Mouse (Mus musculus) hindbrain, embryonic 16.5 days (tissue): ENCODE results near the gene Cct5. TPM values are rescaled to one million over a fixed set of nuclear protein-coding genes. Genes with fewer than 3 reads are reported as not detected.

Source experiments
- ATAC-seq: fragments of 200-750 bp; cut with Nextera tagmentation; 2 replicates; pipeline ENCODE4 v1.8.0; 2017; ENCODE audit warnings: moderate TSS enrichment, moderate library complexity
- H3K27ac ChIP-seq: fragments of 300-500 bp; sonication (generic); 2 replicates; pipeline ENCODE4 v1.5.1; 2014; ENCODE audit warnings: low read depth, mild to moderate bottlenecking, control low read depth, low read length, moderate library complexity
- H3K27me3 ChIP-seq: fragments of 300-500 bp; sonication (generic); replicated peaks from 2 replicates; pipeline ENCODE4 v1.6.1; 2014; ENCODE audit warnings: low read length; ENCODE audit not compliant: control insufficient read depth, insufficient read depth
- H3K36me3 ChIP-seq: fragments of 300-500 bp; sonication (generic); 2 replicates; pipeline ENCODE4 v1.6.1; 2014; ENCODE audit warnings: mild to moderate bottlenecking, low read length, moderate library complexity, mixed read lengths; ENCODE audit not compliant: control insufficient read depth, insufficient read depth
- H3K4me1 ChIP-seq: fragments of 300-500 bp; sonication (generic); 2 replicates; pipeline ENCODE4 v1.6.1; 2014; ENCODE audit warnings: low read depth, low read length; ENCODE audit not compliant: control insufficient read depth, insufficient read depth
- H3K4me2 ChIP-seq: fragments of 300-500 bp; sonication (generic); 2 replicates; pipeline ENCODE4 v1.6.1; 2014; ENCODE audit warnings: mild to moderate bottlenecking, low read length, control low read depth, moderate library complexity
- H3K4me3 ChIP-seq: fragments of 300-500 bp; sonication (generic); 2 replicates; pipeline ENCODE4 v1.5.1; 2014; ENCODE audit warnings: mild to moderate bottlenecking, low read length, control low read depth, moderate library complexity
- H3K9ac ChIP-seq: fragments of 300-500 bp; sonication (generic); 2 replicates; pipeline ENCODE4 v1.6.1; 2014; ENCODE audit warnings: low read depth, mild to moderate bottlenecking, control low read depth, low read length, moderate library complexity
- H3K9me3 ChIP-seq: fragments of 300-500 bp; sonication (generic); 2 replicates; pipeline ENCODE4 v1.6.1; 2014; ENCODE audit warnings: mild to moderate bottlenecking, low read length, moderate library complexity; ENCODE audit not compliant: control insufficient read depth
- WGBS: fragments of 180-500 bp; shearing (Covaris S2); extraction: QIAGEN DNeasy Blood & Tissue Kit; methylation state at CpG from one replicate; pipeline ENCODE4 v1.1.7; 2014; 5-methylcytosine and 5-hydroxymethylcytosine counted together
- polyA plus RNA-seq: library from polyadenylated mRNA; unstranded; fragments of >200 nt; fragmentation: Nextera tagmentation; extraction: Ambion mirVana; gene quantifications from 2 replicates; pipeline ENCODE4 v1.2.1, GENCODE M21; 2015

The Cct5 gene
- polyA plus RNA-seq, 1 experiment from 2014 or later = 484 TPM

DNA sequence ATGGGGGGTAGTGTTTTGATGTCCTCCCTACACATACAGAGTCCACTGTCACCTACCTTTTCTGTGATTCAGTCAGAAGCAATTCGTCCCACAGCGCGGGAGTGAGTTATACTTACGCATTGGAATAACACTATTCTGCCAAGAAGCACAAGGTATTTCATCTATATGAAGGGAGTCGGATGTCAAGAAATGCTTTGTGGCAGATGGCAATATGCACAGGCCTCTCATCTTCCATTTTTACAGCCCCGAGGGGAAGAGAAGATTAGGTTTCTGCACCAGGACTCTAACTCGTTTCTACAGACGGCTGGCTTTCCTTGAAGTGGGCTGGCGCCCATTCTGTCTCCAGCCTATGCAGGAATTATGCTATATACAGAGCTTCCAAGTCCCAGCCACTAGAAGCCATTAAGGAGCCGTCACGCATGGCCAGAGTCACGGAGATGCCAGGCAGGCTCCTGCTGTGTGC, 29.8 kb upstream of the Cct5 start:
- H3K27ac ChIP-seq = no peak overlapping the region
- H3K4me1 ChIP-seq = peaks cover 6% of the 10 kb centered on the region
- no peaks in the 10 kb centered on the region; the same call in 1 of the 2 replicates for H3K9me3 ChIP-seq
- H3K36me3 ChIP-seq = no peaks in the 10 kb centered on the region
- 0 out of 2 replicates have a peak, but pooled peaks have one; percentile 58 for ATAC-seq
- H3K27me3 ChIP-seq = no peaks in the 10 kb centered on the region
- no peak overlapping the region for H3K4me2 ChIP-seq
- WGBS = 66% methylated on average over 12 of the region's 12 CpGs
- H3K4me3 ChIP-seq = no peak overlapping the region
- H3K9ac ChIP-seq = no peak overlapping the region

DNA sequence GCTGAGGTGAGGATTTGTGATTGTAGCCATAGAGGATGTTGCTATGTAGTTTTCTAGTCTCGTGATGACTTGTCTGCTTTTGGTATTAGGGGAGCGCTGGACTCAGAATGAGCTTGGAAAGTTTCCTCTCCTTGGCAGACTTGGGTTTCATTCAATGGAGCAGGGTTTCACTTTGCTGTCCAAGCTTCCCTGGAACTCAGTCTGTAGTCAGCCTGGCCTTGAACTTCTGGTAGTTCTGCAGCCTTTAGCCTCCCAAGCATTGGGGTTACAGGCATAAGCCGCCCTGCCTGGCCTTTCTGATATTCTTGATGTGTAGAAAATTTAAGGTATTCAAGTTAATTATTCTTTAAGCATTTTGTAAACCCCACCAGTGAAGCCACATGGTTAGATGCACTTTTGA, 28.0 kb upstream of the Cct5 start:
- Histone ChIP-seq H3K4me1 (peaks cover 6% of the 10 kb centered on the region), H3K4me2 (no peak overlapping the region), H3K27me3 (no peaks in the 10 kb centered on the region), H3K27ac (no peak overlapping the region), H3K4me3 (no peak overlapping the region), H3K9me3 (no peaks in the 10 kb centered on the region; the same call in 1 of the 2 replicates), H3K36me3 (no peaks in the 10 kb centered on the region), H3K9ac (no peak overlapping the region)
- ATAC-seq = no peak
- whole genome bisulfite sequencing = 92% methylated on average over 3 of the region's 3 CpGs

DNA sequence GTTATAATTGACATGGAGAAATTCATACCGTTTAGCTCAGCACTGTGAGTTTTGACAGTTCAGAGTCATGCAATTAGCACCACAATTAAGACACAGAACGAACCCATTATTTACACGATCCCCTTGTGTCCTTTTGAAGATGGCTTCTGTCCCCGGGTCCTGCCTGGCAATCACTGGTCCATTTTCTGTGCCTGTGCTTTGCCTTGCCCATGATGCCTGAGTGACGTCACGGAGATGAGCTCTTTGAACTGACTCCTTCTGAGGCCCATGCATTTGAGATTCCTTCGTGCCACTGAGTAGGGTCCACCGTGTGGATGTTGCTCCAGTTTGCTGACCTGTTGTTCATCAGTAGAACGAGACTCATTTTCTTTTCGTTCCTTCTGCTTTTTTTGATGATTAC, 26.6 kb upstream of the Cct5 start:
- H3K4me1 ChIP-seq = peaks cover 6% of the 10 kb centered on the region
- H3K9ac ChIP-seq = no peak overlapping the region
- no peaks in the 10 kb centered on the region for H3K27me3 ChIP-seq
- H3K4me2 ChIP-seq = no peak overlapping the region
- H3K9me3 ChIP-seq = no peaks in the 10 kb centered on the region
- H3K4me3 ChIP-seq = no peak overlapping the region
- no peak for ATAC-seq
- H3K36me3 ChIP-seq = no peaks in the 10 kb centered on the region
- 59% methylated on average over 10 of the region's 10 CpGs for WGBS
- no peak overlapping the region for H3K27ac ChIP-seq

DNA sequence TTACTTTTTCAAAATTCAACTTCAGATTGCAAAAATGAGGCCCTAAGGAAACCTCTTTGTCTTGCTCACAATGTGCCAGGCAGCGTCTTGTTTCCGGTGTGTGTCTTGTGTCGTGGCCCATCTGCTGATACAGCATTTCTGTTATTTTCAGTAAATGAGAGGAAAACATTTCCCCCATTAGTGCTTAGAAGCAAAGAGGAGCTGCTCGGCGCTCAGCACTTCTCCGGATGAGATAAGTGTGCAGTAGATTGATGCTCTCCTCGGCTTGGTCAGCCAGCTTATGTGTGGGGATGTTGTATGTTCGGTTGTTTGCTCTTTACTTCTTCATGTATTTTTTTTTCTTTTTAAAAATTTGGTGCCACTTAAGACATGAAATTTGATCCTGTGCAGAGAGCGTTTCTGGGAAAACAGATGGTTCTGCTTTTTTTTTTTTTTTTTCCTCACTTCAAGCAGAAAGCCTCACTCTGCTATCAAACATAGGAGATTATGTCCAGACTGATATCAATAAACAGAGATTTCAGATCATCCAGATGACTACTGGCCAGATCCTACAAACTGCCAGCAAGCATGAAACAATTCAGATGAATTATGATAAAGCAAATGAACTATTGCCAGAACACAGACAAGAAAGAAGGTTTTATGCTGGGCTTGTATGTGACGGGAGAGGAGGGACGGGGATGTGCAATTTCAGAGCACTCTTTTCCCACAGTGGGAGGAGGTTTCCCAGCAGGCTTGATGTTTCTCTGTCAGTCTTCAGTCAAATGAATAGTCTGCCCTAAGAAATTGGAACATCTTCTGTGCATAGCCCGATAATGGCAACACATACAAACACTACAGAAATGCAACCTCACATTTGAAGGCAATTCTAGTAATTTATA, 25.9 kb upstream of the Cct5 start:
- WGBS = 35% methylated on average over 12 of the region's 12 CpGs
- no peak overlapping the region for H3K9ac ChIP-seq

DNA sequence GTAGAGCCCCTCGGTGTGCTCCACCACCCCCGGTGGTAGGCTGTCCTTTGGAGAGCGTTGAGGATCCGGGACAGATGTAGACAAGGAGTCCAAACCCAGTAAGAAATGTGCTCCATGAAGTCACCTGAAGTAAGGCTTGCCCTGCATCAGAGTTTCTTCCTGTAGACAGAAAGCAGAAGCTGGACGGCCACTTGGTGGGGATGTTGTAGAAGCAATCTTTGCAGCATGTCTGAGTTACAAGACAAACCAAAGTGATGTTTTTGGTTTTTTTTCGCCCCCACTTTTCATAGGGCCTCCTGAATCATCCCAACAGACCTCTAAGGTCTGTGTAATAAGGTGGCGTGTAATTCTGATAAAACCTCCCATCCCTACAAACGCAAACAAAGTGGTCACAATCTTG, 17.9 kb upstream of the Cct5 start:
- H3K27ac ChIP-seq = no peak overlapping the region
- H3K27me3 ChIP-seq = no peaks in the 10 kb centered on the region
- no peak overlapping the region for H3K4me2 ChIP-seq
- WGBS = 95% methylated on average over 8 of the region's 8 CpGs
- H3K9ac ChIP-seq = no peak overlapping the region
- H3K9me3 ChIP-seq = no peaks in the 10 kb centered on the region
- H3K36me3 ChIP-seq = peaks cover 3% of the 10 kb centered on the region; the same call in 1 of the 2 replicates
- no peak for ATAC-seq
- H3K4me3 ChIP-seq = no peak overlapping the region
- no peaks in the 10 kb centered on the region for H3K4me1 ChIP-seq

More for the DNA sequence above, 25.9 kb upstream of the Cct5 start:
- H3K4me1 ChIP-seq = peaks cover 6% of the 10 kb centered on the region
- H3K9me3 ChIP-seq = no peaks in the 10 kb centered on the region
- no peak overlapping the region for H3K4me3 ChIP-seq
- no peaks in the 10 kb centered on the region for H3K36me3 ChIP-seq
- H3K4me2 ChIP-seq = no peak overlapping the region
- H3K27ac ChIP-seq = 0 out of 2 replicates have a peak overlapping the region, but pooled peaks have one; percentile 54
- ATAC-seq = no peak
- no peaks in the 10 kb centered on the region for H3K27me3 ChIP-seq

DNA sequence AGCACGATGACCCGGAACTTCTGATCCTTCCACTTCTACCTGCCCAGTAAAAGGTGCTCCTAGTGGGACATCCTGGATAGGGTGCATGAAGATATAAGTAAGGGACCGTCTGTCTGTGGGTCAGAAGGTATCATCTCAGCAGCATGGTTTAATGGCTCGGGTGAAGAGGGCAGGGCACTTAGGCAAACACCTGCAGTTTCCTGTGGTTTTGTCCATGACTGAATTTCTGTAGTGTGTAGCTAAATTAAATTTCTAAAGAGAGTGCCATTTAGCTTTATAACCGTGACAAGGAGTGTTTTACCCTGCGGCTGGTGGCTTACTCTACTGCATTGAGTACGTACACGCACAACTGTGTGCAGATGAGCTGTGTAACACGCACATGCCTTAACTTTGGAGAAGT, 15.7 kb upstream of the Cct5 start:
- 94% methylated on average over 9 of the region's 9 CpGs for WGBS
- no peak overlapping the region for H3K4me3 ChIP-seq
- no peaks in the 10 kb centered on the region for H3K27me3 ChIP-seq
- no peak overlapping the region for H3K27ac ChIP-seq
- H3K36me3 ChIP-seq = peaks cover 3% of the 10 kb centered on the region; the same call in 1 of the 2 replicates
- H3K9ac ChIP-seq = no peak overlapping the region
- no peak overlapping the region for H3K4me2 ChIP-seq
- no peak for ATAC-seq
- no peaks in the 10 kb centered on the region for H3K4me1 ChIP-seq
- H3K9me3 ChIP-seq = no peaks in the 10 kb centered on the region

DNA sequence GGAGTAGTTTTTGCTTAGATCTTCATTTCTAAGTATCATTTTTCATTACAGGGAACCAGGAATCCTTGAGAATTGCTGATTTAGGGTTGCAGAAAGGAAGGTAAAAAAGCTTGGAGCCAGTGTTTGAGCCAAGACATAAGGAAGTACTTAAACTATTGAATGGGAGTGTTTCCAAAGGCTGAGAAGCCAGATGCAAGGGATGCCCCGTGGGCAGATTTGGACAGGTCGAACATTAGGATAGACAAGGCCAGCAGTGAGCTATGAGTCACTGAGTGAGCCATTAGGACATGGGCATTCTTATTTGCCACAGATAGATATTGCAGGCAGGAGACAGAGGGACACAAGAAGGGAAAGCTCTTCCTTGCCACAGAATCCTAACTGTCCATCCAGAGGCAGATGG, 13.1 kb upstream of the Cct5 start:
- H3K36me3 ChIP-seq = peaks cover 3% of the 10 kb centered on the region; the same call in 1 of the 2 replicates
- no peak overlapping the region for H3K9ac ChIP-seq
- no peaks in the 10 kb centered on the region for H3K4me1 ChIP-seq
- H3K4me2 ChIP-seq = no peak overlapping the region
- H3K9me3 ChIP-seq = no peaks in the 10 kb centered on the region
- H3K27me3 ChIP-seq = no peaks in the 10 kb centered on the region
- no peak for ATAC-seq
- H3K27ac ChIP-seq = no peak overlapping the region
- WGBS = 82% methylated on average over 2 of the region's 2 CpGs
- H3K4me3 ChIP-seq = no peak overlapping the region

DNA sequence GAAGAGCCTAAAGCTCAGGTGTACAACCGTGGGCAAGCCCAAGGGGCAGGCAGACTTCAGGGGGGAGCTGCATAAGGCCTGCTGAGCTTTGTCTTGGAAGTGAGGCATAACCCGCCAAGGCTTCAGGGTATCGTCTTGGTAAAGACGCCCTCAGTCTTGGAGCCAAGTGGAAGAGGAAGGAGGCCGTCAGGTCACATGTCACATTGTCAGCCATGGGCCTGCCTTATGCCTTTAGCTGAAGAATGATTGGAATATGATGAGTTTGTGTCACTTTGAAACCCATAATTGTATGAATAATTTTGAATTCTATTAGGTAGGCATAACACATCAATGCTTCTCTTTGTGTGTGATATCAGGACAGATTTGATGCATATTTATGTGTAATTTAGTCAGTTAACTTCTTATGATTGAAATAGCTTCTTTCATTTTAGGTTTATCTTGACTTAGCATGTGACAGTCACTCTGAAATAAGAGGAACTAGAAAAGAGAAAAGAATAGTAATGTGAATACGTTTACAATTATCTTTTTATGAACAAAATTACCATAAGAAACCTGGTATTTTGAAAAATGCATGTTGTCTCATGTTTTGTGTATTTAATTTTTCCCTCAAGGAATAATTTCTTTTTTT, 12.3 kb upstream of the Cct5 start:
- no peaks in the 10 kb centered on the region for H3K9me3 ChIP-seq
- no peak for ATAC-seq
- H3K36me3 ChIP-seq = peaks cover 3% of the 10 kb centered on the region; the same call in 1 of the 2 replicates
- WGBS = 89% methylated on average over 6 of the region's 6 CpGs
- no peak overlapping the region for H3K27ac ChIP-seq
- no peak overlapping the region for H3K4me3 ChIP-seq
- no peak overlapping the region for H3K9ac ChIP-seq
- no peaks in the 10 kb centered on the region for H3K4me1 ChIP-seq
- H3K4me2 ChIP-seq = no peak overlapping the region
- H3K27me3 ChIP-seq = no peaks in the 10 kb centered on the region

DNA sequence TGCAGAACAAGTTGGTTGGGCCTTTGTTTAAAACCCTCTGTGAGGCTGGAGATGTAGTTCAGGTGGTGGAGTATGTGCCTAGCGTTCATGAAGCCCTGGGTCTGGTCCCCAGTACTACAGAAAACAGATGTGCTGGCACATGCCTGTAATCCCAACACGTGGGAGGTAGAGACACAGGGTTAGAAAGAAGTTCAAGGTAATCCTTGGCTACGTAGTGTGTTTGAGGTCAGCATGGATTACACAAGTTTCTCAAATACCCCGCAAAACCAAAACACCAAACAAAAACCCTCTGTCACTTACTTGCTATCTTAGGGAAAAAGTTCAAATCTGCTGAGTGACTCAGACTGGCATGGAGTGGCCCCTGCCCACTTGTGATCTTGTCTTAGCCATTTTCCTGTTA, 10.4 kb upstream of the Cct5 start:
- Histone ChIP-seq H3K36me3 (peaks cover under 1% of the 10 kb centered on the region; the same call in 1 of the 2 replicates), H3K4me3 (no peak overlapping the region), H3K27ac (no peak overlapping the region), H3K27me3 (no peaks in the 10 kb centered on the region), H3K4me2 (no peak overlapping the region), H3K4me1 (peaks cover under 1% of the 10 kb centered on the region; the same call in 1 of the 2 replicates), H3K9me3 (no peaks in the 10 kb centered on the region), H3K9ac (no peak overlapping the region)
- WGBS = 90% methylated on average over 4 of the region's 4 CpGs
- no peak for ATAC-seq
